Mouse (Mus musculus): ENCODE measurements around the gene Cdipt. TPM values are rescaled to one million over a fixed set of nuclear protein-coding genes. Genes with fewer than 3 reads are reported as not detected.

Cdipt gene
- total and polyA plus RNA-seq, 3 experiments, result 44.4 to 133 (median 45.9) TPM

DNA sequence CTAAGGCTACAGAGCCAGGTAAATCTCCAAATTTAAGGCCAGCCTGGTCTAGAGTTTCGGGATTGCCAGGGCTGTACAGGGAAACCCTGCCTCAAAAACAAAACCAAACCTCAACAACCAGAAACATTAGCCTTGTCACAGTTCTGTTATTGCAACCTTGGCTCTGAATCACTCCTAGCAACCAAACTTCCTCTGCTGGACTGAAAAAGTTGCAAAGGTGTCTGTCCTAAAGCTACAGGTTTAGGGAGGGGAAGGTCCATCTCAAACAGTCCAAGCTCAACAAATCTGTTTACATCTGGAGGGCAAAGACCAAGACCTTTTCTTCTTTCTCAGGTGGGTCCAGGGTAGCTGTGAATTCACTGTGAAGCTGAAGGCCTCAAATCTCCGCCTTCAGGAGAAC lies 35.3 kb downstream of the Cdipt start:
- no peak overlapping the region for H3K9ac ChIP-seq (ENCODE audit: low read depth, low read length)
- TF ChIP-seq EP300 (IDR thresholded peaks at IDR 0.05; ENCODE audit: insufficient read depth, low read depth, low read length), result no peak
- H3K79me2 ChIP-seq (replicated peaks; ENCODE audit: control insufficient read depth, insufficient read depth, low read length), result peaks cover 4% of the 10 kb centered on the region; the same call in 1 of the 2 replicates
- H3K27me3 ChIP-seq (ENCODE audit: control insufficient read depth, insufficient read depth, low read length), result no peaks in the 10 kb centered on the region
- H3K4me1 ChIP-seq (ENCODE audit: control insufficient read depth, insufficient read depth, low read length), result peaks cover 26% of the 10 kb centered on the region
- peaks cover 9% of the 10 kb centered on the region for H3K36me3 ChIP-seq (ENCODE audit: control insufficient read depth, insufficient read depth, low read length)
- DNase-seq, result no peak
- 93% methylated on average over 2 of the region's 2 CpGs for WGBS
- no peak overlapping the region for H3K4me3 ChIP-seq
- no peak overlapping the region for H3K27ac ChIP-seq
- intact Hi-C loops (cut with DNase I), result loop anchor here (10.0 kb wide), 1 partner anchor 184 kb away; the partner anchor contains the start of gene Cd2bp2

DNA sequence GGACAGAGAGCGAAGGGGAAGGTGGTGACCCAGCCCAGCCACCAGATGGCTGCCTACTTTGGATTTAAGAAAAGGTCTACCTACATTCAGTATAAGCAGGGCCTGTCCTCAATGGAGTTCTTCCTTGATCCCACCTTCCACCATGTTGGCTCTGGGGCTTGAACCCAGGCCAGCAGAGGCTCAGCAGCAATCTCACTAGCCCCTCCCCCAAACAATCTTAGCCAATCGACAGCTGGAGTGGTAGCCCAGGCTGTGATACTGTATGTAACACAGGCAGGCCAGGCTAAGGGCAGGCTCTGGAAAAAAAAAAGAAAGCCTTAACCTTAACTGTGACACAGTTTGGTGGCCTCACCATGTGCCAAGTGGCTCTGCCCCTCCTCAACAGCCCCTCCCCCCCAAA lies 36.0 kb downstream of the Cdipt start:
- Histone ChIP-seq H3K27me3 (ENCODE audit: control insufficient read depth, insufficient read depth, low read length) (no peaks in the 10 kb centered on the region), H3K79me2 (replicated peaks; ENCODE audit: control insufficient read depth, insufficient read depth, low read length) (peaks cover 4% of the 10 kb centered on the region; the same call in 1 of the 2 replicates), H3K27ac (no peak overlapping the region), H3K4me1 (ENCODE audit: control insufficient read depth, insufficient read depth, low read length) (peaks cover 27% of the 10 kb centered on the region), H3K9ac (ENCODE audit: low read depth, low read length) (no peak overlapping the region), H3K4me3 (no peak overlapping the region), H3K36me3 (ENCODE audit: control insufficient read depth, insufficient read depth, low read length) (peaks cover 9% of the 10 kb centered on the region)
- no peak for TF ChIP-seq CTCF (IDR thresholded peaks at IDR 0.05)
- TF ChIP-seq EP300 (IDR thresholded peaks at IDR 0.05; ENCODE audit: insufficient read depth, low read depth, low read length), result no peak
- no peak for TF ChIP-seq POLR2A (IDR thresholded peaks at IDR 0.05; ENCODE audit: insufficient read depth, low read depth, low read length)
- DNase-seq, result no peak
- 66% methylated on average over 2 of the region's 2 CpGs for whole genome bisulfite sequencing
- intact Hi-C loops (cut with DNase I), result loop anchor here (10.0 kb wide), 1 partner anchor 183 kb away; the partner anchor contains the start of gene Cd2bp2

DNA sequence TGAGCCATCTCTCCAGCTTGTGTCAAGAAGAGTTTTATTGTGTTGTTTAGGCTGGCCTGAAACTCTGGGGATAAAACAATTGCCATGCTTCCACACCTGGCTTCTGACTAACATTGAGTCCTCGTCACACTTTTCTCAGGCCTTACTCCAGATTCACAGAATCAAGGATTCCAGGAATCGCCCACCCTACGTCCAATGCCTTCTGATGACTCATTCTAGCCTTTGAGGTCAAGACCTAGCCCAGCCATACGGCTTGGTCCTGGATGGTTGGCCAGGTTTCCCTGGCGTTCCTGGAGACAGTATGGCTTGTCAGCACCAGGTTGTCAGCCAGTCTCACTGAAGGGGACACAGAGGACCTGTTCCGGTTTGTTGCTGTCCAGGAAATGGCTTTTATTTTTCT lies 36.7 kb downstream of the Cdipt start:
- Histone ChIP-seq H3K27ac (no peak overlapping the region), H3K27me3 (ENCODE audit: control insufficient read depth, insufficient read depth, low read length) (no peaks in the 10 kb centered on the region), H3K9ac (ENCODE audit: low read depth, low read length) (no peak overlapping the region), H3K36me3 (ENCODE audit: control insufficient read depth, insufficient read depth, low read length) (peaks cover 9% of the 10 kb centered on the region), H3K4me1 (ENCODE audit: control insufficient read depth, insufficient read depth, low read length) (peaks cover 27% of the 10 kb centered on the region), H3K79me2 (replicated peaks; ENCODE audit: control insufficient read depth, insufficient read depth, low read length) (peaks cover 4% of the 10 kb centered on the region; the same call in 1 of the 2 replicates), H3K4me3 (no peak overlapping the region)
- TF ChIP-seq POLR2A (IDR thresholded peaks at IDR 0.05; ENCODE audit: insufficient read depth, low read depth, low read length) (no peak), EP300 (IDR thresholded peaks at IDR 0.05; ENCODE audit: insufficient read depth, low read depth, low read length) (no peak), CTCF (IDR thresholded peaks at IDR 0.05) (no peak)
- no peak for DNase-seq
- 65% methylated on average over 6 of the region's 6 CpGs for WGBS
- intact Hi-C loops (cut with DNase I), result loop anchor here (10.0 kb wide), 1 partner anchor 182 kb away; the partner anchor contains the start of gene Cd2bp2

DNA sequence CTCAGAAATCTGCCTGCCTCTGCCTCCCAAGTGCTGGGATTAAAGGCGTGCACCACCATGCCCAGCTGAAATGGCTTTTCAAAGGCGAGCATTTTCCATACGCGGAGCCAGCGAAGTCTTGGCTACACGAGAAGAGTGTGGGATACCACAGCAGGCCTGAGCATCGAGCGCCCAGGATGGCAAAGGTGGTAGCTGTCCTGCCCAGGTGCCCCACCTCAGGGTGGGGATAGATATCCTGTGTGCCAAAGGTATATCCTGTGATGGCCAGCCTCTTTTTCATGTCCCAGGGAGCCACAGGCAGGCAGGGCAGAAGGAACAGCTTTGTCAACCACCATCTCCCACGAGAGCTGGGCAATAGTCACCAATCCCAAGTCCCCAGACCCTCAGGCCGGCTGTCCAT lies 37.1 kb downstream of the Cdipt start:
- no peak for DNase-seq
- TF ChIP-seq POLR2A (IDR thresholded peaks at IDR 0.05; ENCODE audit: insufficient read depth, low read depth, low read length), result no peak
- TF ChIP-seq EP300 (IDR thresholded peaks at IDR 0.05; ENCODE audit: insufficient read depth, low read depth, low read length), result no peak
- no peak for TF ChIP-seq CTCF (IDR thresholded peaks at IDR 0.05)
- Histone ChIP-seq H3K4me1 (ENCODE audit: control insufficient read depth, insufficient read depth, low read length) (peaks cover 25% of the 10 kb centered on the region), H3K27ac (no peak overlapping the region), H3K4me3 (no peak overlapping the region), H3K9ac (ENCODE audit: low read depth, low read length) (no peak overlapping the region), H3K27me3 (ENCODE audit: control insufficient read depth, insufficient read depth, low read length) (no peaks in the 10 kb centered on the region), H3K79me2 (replicated peaks; ENCODE audit: control insufficient read depth, insufficient read depth, low read length) (peaks cover 4% of the 10 kb centered on the region; the same call in 1 of the 2 replicates), H3K36me3 (ENCODE audit: control insufficient read depth, insufficient read depth, low read length) (peaks cover 9% of the 10 kb centered on the region)
- WGBS, result 92% methylated on average over 10 of the region's 10 CpGs
- intact Hi-C loops (cut with DNase I), result loop anchor here (10.0 kb wide), 1 partner anchor 182 kb away; the partner anchor contains the start of gene Cd2bp2

DNA sequence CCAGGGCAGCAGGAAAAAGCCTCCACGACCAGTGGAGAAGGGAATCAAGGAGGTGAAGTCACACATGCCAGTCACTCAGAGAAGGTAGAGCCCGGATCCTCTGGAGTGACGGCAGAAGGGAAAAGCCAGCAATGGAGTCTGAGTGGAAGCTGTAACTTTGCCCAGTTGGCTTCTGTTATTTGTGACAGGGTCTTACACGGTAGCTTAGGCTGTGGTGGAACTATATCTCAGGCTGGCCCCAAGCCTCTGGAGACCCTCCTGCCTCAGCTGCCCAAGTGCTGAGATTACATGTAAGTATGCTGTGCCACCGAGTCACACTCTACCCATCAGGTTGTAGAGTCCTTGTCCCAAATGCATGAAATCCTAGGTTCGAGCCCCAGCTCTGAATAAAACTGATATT lies 37.7 kb downstream of the Cdipt start:
- TF ChIP-seq CTCF (IDR thresholded peaks at IDR 0.05) (no peak), EP300 (IDR thresholded peaks at IDR 0.05; ENCODE audit: insufficient read depth, low read depth, low read length) (no peak), POLR2A (IDR thresholded peaks at IDR 0.05; ENCODE audit: insufficient read depth, low read depth, low read length) (no peak)
- Histone ChIP-seq H3K36me3 (ENCODE audit: control insufficient read depth, insufficient read depth, low read length) (peaks cover 6% of the 10 kb centered on the region), H3K27ac (no peak overlapping the region; the same call in 1 of the 2 replicates), H3K4me1 (ENCODE audit: control insufficient read depth, insufficient read depth, low read length) (peaks cover 23% of the 10 kb centered on the region), H3K4me3 (peak overlapping the region; percentile 75), H3K27me3 (ENCODE audit: control insufficient read depth, insufficient read depth, low read length) (no peaks in the 10 kb centered on the region), H3K79me2 (replicated peaks; ENCODE audit: control insufficient read depth, insufficient read depth, low read length) (peaks cover 4% of the 10 kb centered on the region; the same call in 1 of the 2 replicates), H3K9ac (ENCODE audit: low read depth, low read length) (no peak overlapping the region)
- WGBS, result 85% methylated on average over 6 of the region's 6 CpGs
- DNase-seq, result no peak
- intact Hi-C loops (cut with DNase I), result loop anchor here (10.0 kb wide), 1 partner anchor 181 kb away; the partner anchor contains the start of gene Cd2bp2

DNA sequence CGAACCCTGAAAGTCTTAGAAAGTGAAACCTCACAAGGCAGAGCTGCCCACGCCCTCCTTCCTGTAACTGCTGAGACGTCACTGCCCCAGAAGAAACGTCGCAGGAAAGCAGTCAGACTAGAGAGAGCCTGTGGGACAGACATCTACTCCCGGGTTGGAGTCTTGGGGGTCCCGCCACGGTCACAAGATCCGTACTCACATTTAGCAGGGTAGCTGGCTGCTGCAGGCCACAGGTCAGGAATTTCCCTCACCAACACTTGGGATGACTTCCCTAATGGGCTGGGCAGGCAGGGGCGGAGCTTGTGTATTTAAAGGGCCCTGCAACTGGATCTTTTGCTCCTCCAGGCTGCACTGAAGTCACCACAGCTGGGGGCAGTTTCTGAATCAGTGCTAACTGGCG lies 38.6 kb downstream of the Cdipt start, which contains the start of gene Mvp:
Gene Mvp (minus strand): TSS at position 302 of the 400 bp plus-strand sequence.
- Histone ChIP-seq H3K4me1 (ENCODE audit: control insufficient read depth, insufficient read depth, low read length) (peaks cover 16% of the 10 kb centered on the region), H3K36me3 (ENCODE audit: control insufficient read depth, insufficient read depth, low read length) (peaks cover 5% of the 10 kb centered on the region), H3K79me2 (replicated peaks; ENCODE audit: control insufficient read depth, insufficient read depth, low read length) (peaks cover 4% of the 10 kb centered on the region; the same call in 1 of the 2 replicates), H3K9ac (ENCODE audit: low read depth, low read length) (peak within 1 kb of the TSS; percentile 71), H3K4me3 (peak within 1 kb of the TSS; percentile 75), H3K27ac (peak within 1 kb of the TSS; percentile 95), H3K27me3 (ENCODE audit: control insufficient read depth, insufficient read depth, low read length) (no peaks in the 10 kb centered on the region)
- peak; percentile 85 to 88 for DNase-seq
- intact Hi-C loops (cut with DNase I), result loop anchor here (10.0 kb wide), 1 partner anchor 180 kb away; the partner anchor contains the start of gene Cd2bp2
- TF ChIP-seq EP300 (IDR thresholded peaks at IDR 0.05; ENCODE audit: insufficient read depth, low read depth, low read length) (no peak), POLR2A (IDR thresholded peaks at IDR 0.05; ENCODE audit: insufficient read depth, low read depth, low read length) (peak; percentile 85), CTCF (IDR thresholded peaks at IDR 0.05) (no peak)
- 5% methylated on average over 11 of the region's 11 CpGs for WGBS

Measured in heart, adult 2 months (tissue).